Mouse (Mus musculus) adrenal gland (tissue): Measurements from ENCODE around the gene Eepd1.
"Not testable (repeated sequence)": the region's sequence is repeated elsewhere in the genome, so short reads cannot be mapped to it uniquely, and the experiment has no call there.

ENCODE experiments used
- intact Hi-C: fragments of 180-260 bp; cut with DNase I; formaldehyde crosslinking; loops from one replicate; pipeline ENCODE4 v1.15.1; 2025
- long read RNA-seq, 2 experiments: library from polyadenylated mRNA; unstranded; transcript quantifications; one replicate each; pipeline ENCODE4 v2.0.0; 2020; ENCODE audit warnings: borderline replicate concordance in 1 of 2; ENCODE audit not compliant: insufficient replicate concordance in 1 of 2

Gene Eepd1
- long read RNA-seq, experiment 1, transcript Eepd1-201 (8 exons, 2,723 nt): major isoform, 23 of 32 reads
- long read RNA-seq, experiment 1, partial matches to known transcripts: 2 of 32 reads
- long read RNA-seq, experiment 1, other reads (novel, unspliced or antisense): 7 of 32 reads
- long read RNA-seq, experiment 2, transcript Eepd1-201 (8 exons, 2,723 nt): major isoform, 16 of 24 reads
- long read RNA-seq, experiment 2, partial matches to known transcripts: 4 of 24 reads
- long read RNA-seq, experiment 2, other reads (novel, unspliced or antisense): 4 of 24 reads

DNA sequence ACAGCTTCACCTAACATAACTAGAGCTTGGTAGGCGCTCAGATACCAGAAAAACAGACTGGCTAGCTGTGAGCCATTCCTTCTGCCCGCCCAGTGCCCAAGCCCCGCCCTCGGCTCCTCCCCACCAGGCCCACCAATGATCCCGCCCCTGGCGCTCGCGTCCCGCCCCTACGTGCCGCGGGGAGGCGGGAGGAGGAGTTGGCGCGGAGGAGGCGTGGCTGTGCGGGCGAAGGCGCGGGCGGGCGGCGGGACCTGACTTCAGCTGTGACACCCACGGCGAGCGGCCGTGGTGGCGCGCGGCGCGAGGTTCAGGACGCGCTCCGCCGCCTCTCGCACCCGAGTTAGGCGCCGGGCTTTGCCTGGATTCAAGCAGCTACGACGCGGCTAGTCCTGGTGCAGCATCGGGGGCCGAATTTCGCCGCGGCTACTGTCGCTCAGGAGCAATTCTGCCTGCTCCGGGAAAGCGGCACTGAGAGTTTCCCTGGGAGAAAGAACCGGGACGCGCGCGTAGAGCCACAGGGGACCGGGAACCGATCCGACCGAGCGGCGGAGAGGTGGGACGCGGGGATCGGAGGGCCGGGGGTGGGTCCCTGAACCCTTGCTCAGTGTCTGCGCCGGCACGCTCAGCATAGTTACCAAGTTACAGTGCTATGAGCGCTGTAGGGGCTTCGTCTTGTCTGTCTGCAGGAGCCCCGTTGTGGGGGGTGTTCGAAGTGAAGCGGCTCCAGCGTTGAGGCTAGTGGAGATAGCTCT is at the start of gene Eepd1:
Eepd1 (plus strand) TSS at position 204 of the 752 bp plus-strand sequence.
- intact Hi-C loops: loop anchor here (5.0 to 10.0 kb wide), 2 partner anchors 111 to 327 kb away; partner anchors contain the start of gene Herpud2

DNA sequence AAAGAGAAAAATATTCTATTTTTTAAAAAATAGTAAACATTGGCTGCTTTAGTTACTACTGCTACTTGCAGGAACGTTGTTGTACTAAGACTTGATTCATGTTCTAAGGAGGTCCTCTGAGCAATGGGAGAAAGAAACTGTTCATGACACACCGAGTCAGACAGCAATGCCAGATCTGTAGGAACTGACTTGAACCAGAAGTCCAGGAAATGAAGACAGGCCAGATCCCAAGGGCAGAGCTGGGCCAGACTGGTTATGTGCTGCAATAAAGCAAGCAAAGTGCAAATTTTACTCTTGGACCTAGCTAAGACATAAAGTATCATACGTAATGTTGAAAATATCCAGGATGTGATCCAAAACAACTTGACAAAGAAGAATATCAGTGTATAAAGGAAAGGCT is 42.5 kb upstream of the Eepd1 start:
- intact Hi-C loops: no loop called here

DNA sequence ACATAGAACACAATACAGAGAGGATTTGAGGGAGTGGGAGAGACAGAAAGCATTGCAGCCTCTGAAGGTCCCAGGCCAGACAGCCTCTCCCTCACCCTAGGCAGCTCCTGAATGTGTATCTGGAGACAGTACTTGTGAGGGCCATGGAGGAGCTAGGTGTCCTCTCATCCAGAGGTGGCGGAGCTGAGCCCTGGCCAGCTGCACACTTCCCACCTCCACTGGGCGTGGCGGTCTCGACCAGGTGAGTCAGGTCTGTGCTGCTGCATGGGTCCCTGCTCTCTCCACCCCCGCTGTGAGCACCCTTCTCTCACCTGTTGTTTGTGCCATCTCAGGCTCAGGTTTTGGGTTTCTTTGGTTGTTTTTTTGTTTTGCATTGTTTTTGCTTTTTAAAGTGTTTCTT is 41.3 kb upstream of the Eepd1 start:
- intact Hi-C loops: not testable (repeated sequence)

DNA sequence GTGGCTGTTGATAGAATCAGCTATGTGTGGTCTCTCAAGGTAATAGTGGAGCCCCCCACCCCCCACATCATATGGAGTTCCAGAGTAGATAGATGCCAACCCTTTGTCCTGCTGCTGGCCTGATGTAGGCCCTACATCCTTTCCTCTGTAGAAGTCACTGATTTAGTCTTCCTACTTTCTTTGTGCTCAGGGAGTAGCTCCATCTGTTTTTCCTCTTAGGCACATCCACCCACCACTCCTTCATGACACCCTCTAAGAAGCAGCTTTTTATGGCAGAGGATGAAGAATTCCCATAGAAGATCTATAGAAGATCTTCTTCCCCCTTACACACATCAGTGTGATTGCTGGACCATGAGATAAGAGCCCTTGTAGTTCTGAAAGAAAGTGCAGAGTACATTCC is 39.3 kb upstream of the Eepd1 start:
- intact Hi-C loops: no loop called here

DNA sequence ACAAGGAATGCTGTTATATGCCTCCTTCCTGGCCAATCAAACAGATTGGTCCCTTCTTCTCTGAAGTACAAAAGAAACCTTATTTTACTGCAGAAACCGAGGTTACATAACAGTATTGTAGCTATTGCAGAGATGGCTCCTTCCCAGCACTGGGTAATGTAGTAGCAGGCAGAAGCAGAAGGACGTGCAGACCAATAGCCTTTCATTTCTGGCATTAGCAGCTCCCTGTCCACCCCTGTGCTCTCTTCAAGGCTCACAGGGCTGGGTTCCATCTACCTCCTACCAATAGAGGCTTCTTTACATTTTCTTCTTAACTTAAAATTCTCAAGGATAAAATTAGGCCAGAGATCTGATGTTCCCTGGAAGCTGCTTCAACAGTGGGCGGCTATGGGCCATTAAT is 38.3 kb upstream of the Eepd1 start:
- intact Hi-C loops: no loop called here

DNA sequence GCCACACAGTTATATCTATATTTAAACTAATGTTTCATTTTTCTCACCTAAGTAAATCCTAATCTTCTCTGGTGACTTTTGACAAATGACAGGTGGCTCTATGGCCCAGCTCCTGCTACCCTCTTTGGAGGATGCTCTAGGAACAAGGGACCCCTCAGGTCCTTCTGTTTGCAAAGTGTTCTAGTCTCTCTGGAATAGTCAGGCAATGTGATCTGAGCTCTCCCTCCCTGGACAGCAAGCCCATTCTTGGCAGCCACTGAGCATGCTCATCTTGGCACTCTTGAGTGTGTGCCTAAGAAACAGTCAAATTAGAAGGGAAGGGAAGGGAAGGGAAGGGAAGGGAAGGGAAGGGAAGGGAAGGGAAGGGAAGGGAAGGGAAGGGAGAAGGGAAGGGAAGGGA is 37.8 kb upstream of the Eepd1 start:
- intact Hi-C loops: no loop called here

DNA sequence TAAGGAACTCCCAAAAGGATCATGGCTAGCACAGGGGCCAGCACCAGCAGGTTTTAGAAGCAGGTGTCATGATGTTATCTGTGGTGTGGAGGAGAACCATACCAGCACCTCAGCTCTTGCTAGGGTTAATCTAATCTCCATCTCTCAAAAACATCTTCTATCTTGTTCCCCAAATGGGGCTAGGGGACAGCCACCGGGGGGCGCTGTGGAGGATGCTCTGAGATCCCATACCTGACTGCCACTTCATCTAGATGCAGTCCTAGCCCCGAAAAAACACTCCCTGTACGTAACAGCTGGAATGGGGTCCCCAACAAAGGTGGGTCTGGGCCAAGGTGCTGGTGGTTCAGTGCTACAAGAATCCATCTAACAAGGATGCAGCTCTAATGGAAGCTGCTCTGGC is 31.0 kb upstream of the Eepd1 start:
- intact Hi-C loops: no loop called here

DNA sequence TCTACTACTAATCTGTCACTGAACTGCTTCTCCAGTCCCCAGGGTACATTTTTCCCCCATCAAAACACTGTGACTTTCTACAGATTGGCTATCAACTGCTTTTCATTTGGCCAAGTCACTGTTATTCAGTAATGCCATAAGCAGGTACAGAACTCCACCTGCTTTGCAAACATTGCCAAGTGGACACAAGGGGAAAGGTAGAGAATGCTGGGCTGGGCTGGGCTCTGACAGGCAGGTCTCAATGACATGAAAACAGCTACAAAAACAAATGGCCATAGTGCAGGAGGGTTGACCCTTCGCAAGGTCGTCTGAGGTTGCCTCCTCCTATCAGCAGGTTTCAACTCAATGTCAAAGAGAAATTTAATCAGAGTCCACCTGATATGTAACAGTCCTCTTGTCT is 26.3 kb upstream of the Eepd1 start:
- intact Hi-C loops: no loop called here

DNA sequence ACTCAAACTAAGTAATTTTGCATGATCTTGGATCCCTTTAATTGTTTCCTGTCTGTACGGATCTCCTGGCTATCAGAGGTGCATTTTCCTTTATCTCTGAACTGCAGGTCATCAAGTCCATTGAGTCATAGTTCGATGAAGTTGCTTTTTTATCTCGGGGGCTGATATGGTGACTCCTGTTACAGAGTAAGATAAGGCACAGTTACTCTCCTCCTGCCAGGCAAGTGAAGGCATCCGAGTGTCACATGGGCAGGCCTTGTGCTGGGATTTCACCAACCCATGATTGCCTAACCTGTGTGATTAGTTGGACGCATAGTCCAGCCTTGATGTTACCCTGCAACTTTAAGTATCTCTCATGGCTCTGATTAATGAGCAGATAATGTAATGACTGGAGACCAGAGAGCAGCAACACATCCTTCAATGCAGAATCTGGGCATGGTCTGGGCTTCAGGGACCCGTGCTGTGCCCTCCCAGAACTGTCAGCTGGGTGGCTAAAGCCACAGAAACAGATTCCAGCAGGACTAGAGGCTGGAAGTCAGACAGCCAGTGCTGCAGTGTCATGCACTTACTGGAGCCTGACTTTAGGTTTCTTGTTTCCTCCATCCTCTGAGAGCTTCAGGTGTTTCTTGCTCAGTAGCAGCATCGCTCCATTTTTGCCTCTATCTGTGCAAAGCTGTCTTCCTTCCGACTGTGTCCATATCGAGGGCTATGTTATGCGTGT is 20.4 kb upstream of the Eepd1 start:
- intact Hi-C loops: no loop called here

DNA sequence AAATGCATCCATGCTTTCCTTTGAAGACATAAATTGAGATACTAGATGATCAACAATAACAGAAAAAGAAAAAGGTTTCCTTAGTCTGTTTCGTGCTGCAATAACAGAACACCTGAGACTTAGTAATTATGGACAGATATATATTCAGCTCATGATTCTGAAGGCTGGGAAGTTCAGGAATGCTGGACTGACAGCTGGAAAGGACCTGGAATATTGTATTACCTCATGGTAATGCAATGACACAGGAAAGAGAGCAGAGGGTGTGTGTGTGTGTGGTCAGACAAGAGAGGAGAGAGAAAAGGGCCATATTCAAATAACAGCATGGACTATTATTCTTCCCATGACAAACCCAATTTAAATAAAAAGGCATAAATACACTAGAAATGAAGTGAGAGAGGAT is 17.0 kb upstream of the Eepd1 start:
- intact Hi-C loops: no loop called here

DNA sequence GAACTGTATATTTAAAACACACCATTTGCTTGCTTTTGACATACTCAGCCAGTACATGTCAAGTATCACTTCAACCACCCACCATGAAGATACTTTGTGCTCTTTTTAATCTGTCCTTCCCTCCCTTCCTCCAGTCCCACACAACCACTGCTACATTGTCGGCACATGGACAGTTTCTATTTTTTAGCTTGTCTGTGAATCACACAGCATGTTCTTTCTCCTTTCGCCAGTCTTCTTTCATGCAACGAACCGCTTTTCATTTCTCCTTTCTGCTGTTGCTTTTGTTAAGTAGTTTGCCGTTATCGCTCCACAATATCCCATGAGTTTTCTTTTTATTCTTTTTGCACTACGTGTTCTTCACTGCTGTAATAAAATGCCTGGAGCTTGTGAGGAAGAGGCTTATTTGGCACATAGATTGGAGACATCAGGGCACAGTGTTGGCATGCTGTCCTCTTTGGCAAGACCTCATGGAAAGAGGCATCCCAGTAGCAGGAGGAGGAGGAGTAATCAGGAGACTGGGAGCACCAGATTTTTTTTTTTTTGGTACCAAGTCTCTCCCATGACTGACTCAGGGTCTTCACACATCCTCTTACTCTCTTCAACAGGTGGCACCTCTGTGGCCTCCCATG is 1.8 kb upstream of the Eepd1 start:
- intact Hi-C loops: loop anchor here (5.0 to 10.0 kb wide), 2 partner anchors 113 to 325 kb away; partner anchors contain the start of gene Herpud2

DNA sequence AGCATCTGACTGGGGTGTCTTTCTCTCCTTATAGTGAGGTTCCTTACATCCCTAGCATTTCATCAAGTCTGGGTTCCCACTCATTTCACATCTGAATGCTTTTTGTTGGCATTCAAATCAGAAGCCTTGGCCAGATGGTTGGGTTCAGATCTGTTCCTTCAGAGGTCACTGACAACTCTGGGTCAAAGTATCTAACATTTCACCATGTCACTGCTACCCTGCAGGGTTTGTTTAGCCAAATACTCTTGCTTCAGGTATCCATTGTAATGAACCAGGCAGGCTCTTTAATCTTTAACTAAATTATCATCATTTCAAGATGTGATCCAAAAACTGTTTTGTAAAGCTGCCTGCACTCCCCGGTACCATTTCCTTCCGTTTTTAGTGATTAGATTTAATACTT is 671 bp upstream of the Eepd1 start:
- intact Hi-C loops: loop anchor here (5.0 to 10.0 kb wide), 2 partner anchors 112 to 326 kb away; partner anchors contain the start of gene Herpud2

DNA sequence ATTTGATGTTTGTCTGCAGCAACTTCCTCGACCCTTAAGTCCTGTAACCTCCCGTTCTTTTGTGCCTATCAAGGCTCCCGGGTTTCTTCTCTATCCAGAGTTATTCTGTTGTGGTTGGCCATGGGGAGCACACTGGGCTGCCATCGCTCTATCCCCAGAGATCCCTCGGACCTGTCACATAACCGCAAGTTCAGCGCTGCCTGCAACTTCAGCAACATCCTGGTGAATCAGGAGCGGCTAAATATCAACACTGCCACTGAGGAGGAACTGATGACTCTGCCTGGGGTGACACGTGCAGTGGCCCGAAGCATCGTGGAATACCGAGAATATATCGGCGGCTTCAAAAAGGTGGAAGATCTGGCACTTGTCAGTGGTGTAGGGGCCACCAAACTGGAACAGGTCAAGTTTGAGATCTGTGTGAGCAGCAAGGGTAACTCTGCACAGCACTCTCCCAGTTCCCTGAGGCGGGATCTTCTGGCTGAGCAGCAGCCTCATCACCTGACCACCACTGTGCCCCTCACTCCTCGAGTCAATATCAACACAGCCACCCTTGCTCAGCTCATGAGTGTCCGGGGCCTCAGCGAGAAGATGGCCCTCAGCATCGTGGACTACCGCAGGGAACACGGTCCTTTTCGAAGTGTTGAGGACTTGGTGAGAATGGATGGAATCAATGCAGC is 1.1 kb downstream of the Eepd1 start:
- intact Hi-C loops: loop anchor here (5.0 to 10.0 kb wide), 2 partner anchors 110 to 328 kb away; partner anchors contain the start of gene Herpud2

DNA sequence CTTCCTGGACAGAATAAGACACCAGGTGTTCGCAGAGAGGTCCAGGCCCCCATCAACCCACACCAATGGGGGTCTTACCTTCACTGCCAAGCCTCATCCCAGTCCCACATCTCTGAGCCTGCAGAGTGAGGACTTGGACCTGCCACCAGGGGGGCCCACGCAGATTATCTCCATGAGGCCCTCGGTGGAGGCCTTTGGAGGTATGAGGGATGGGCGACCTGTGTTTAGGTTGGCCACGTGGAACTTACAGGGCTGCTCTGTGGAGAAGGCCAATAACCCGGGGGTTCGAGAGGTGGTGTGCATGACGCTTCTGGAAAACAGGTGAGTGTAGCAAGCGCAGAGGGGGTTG is 1.6 kb downstream of the Eepd1 start:
- intact Hi-C loops: loop anchor here (5.0 to 10.0 kb wide), 2 partner anchors 109 to 328 kb away; partner anchors contain the start of gene Herpud2

DNA sequence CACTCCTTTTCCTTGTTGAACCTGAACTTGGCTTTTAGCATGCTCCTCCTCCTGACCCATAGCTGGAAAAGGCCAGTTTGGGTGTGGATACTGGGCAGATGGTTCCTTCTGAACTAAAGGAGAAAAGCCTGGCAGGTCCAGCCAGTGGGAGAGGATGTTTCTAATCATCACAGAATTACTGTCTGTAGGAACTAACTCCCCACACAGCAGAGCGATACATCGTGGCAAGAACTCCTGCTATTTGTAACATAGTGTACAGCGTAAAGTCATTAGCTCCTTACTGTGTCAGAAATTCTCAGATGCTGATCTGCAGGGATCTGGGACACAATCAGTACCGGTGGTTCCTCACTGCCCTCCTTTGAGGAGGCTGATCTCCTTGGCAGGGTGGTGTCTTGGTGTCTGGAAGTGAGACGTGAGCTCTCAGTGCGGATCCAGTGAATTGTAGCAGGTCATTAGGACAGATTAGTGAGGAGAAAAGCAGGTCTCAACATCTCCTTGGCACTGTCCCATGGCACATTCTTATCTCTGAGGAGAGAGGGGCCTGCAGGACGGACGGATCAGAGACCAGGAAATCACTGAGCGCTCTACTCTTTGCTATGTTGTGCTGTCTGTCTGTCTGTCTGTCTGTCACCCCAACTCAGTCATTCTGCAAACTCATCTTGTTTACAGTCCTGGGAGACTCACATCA is 2.7 kb downstream of the Eepd1 start:
- intact Hi-C loops: loop anchor here (2.0 to 10.0 kb wide), 3 partner anchors 15 to 329 kb away; partner anchors contain the start of gene Herpud2

DNA sequence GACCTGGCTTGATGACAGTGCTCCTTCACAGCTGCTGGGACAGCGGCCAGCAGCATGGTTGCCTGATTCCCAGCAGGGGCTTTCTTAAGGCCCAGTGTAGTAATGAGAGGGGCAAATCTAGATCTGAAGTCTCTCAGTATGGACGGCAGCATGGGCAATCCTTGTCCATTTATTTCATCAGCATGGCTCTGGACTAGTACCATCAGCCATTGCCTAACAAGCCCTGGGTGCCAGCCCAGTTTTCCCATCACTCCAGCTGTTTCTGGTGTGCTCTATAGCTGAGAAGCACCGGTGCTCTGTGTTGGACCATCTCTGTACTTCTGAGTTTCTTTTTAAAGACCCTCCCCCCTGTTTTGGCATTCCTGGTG is 3.3 kb downstream of the Eepd1 start:
- intact Hi-C loops: loop anchor here (2.0 to 10.0 kb wide), 3 partner anchors 14 to 330 kb away; partner anchors contain the start of gene Herpud2

DNA sequence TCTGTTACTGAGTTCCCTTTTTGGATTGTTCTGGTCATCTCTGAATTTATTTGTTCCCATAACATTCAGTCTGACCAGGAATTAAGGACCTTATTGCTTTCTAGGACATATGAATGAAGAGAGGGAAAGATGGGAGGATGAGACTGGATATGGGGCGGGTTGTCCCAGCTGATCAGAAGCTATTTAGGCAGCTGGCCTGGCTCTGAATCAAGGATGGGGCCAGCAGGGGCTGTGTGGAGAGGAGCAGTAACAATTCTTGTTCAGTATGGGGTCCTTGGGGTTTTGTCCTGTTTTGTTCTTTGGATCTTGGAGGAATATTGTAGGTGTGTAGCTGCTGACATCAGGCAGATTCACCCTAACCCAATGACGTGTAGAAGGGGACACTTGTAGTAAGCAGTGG is 3.7 kb downstream of the Eepd1 start:
- intact Hi-C loops: loop anchor here (2.0 to 10.0 kb wide), 2 partner anchors 14 to 330 kb away; partner anchors contain the start of gene Herpud2

DNA sequence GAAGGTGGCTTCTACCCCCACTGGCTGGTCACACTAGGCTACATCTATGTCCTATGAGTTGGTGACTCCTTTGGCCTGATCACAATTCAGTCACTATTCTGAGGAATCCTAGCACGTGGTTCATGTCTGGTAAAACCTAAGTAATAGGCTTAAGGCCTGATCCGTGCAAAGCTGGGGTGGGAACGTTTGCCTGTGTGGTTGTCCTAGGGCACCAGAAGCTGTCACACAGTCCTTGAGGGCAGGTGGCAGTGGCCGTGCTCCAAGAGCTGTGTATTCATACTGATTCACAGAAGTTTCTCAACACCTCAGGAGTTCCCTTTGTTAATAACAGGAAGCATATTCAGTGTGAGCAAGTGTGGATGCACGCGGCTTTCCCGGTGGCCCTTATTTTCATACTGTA is 4.1 kb downstream of the Eepd1 start:
- intact Hi-C loops: loop anchor here (2.0 to 10.0 kb wide), 2 partner anchors 13 to 331 kb away; partner anchors contain the start of gene Herpud2

DNA sequence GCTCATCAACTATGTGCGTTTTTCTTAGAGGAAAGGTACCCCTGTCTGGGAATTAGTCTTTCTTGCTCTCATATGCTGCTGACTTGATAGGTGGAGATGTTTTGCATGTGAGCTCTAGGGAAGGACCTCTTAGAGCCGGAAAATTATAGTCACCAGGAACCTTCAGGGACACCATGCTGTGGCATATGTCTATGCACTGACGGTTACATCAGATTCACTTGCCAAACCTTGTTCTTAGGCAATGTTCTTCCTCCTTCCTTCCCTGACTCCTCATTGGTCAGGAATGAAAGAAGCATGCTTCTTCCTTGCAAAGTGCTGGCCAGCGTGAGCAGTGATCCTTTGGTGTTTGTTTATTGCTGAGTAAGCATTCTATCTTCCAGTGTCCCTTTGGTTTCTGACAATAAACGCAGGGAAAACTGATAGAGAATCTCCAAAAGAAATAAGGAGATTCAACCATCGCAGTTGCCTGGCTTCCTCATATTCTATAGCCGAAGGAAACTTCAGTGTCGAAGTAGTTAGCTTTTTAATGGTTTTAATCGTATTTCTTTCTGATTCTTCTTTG is 5.0 kb downstream of the Eepd1 start:
- intact Hi-C loops: loop anchor here (10.0 kb wide), 1 partner anchor 332 kb away; the partner anchor contains the start of gene Herpud2
